Mouse (Mus musculus) liver, embryonic 16.5 days (tissue): ENCODE data around the gene Dip2a. TPM values are rescaled to one million over a fixed set of nuclear protein-coding genes. Genes with fewer than 3 reads are reported as not detected.

Experiments
- ATAC-seq: fragments of 200-750 bp; cut with Nextera tagmentation; 2 replicates; pipeline ENCODE4 v1.8.0; 2017; ENCODE audit warnings: low read depth, mild to moderate bottlenecking, moderate number of reproducible peaks, moderate library complexity
- H3K27ac ChIP-seq: fragments of 300-500 bp; sonication (generic); 2 replicates; pipeline ENCODE4 v1.5.1; 2014; ENCODE audit warnings: mild to moderate bottlenecking, low read length
- H3K27me3 ChIP-seq: fragments of 300-500 bp; sonication (generic); 2 replicates; pipeline ENCODE4 v1.6.1; 2014; ENCODE audit warnings: low read depth, low read length, mixed read lengths; ENCODE audit not compliant: control insufficient read depth, insufficient read depth
- H3K36me3 ChIP-seq: fragments of 300-500 bp; sonication (generic); 2 replicates; pipeline ENCODE4 v1.6.1; 2014; ENCODE audit warnings: mild to moderate bottlenecking; ENCODE audit not compliant: control insufficient read depth, insufficient read depth
- H3K4me1 ChIP-seq: fragments of 300-500 bp; sonication (generic); 2 replicates; pipeline ENCODE4 v1.6.1; 2014; ENCODE audit warnings: low read depth, low read length, mixed read lengths; ENCODE audit not compliant: control insufficient read depth
- H3K4me2 ChIP-seq: fragments of 300-500 bp; sonication (generic); 2 replicates; pipeline ENCODE4 v1.6.1; 2014; ENCODE audit warnings: low read depth, low read length, mixed read lengths
- H3K4me3 ChIP-seq: fragments of 300-500 bp; sonication (generic); 2 replicates; pipeline ENCODE4 v1.5.1; 2014; ENCODE audit warnings: low read depth, mild to moderate bottlenecking, low read length
- H3K9ac ChIP-seq: fragments of 300-500 bp; sonication (generic); 2 replicates; pipeline ENCODE4 v1.6.1; 2014; ENCODE audit warnings: low read depth, low read length
- H3K9me3 ChIP-seq: fragments of 300-500 bp; sonication (generic); replicated peaks from 2 replicates; pipeline ENCODE4 v1.6.1; 2016; ENCODE audit warnings: low read length; ENCODE audit not compliant: control insufficient read depth
- WGBS: fragments of 180-500 bp; shearing (Covaris S2); extraction: QIAGEN DNeasy Blood & Tissue Kit; methylation state at CpG from one replicate; pipeline ENCODE4 v1.1.7; 2014; ENCODE audit not compliant: insufficient replicate concordance; 5-methylcytosine and 5-hydroxymethylcytosine counted together
- polyA plus RNA-seq: library from polyadenylated mRNA; unstranded; fragments of >200 nt; fragmentation: Nextera tagmentation; extraction: Ambion mirVana; gene quantifications from 2 replicates; pipeline ENCODE4 v1.2.1, GENCODE M21; 2015

The Dip2a gene
- polyA plus RNA-seq, 1 experiment from 2014 or later: 1.6 TPM

DNA sequence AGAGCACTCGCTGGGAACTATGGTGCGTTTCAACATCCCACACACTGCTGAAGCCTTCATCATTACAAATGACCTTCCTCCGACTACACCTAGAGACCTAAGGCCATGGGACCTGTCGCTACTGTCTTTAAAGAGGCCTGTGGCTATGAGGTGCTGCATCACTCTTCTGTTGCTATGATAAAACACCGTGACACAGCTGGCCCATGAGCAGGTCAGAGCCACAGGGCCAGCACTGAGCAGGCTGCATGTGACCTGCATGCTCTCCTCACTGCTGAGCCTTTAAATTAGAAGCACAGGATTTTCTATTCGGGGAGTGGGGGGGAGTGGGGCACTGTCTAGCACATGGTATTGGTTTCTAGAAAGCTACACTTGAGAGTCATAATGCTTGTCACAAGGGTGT, 133.0 kb downstream of the Dip2a start:
- 66% methylated on average over 6 of the region's 6 CpGs for WGBS
- Histone ChIP-seq H3K4me1 (no peaks in the 10 kb centered on the region), H3K4me3 (no peak overlapping the region), H3K9ac (no peak overlapping the region), H3K36me3 (peaks cover 8% of the 10 kb centered on the region; the same call in 1 of the 2 replicates), H3K4me2 (no peak overlapping the region), H3K9me3 (peaks cover 8% of the 10 kb centered on the region), H3K27me3 (no peaks in the 10 kb centered on the region), H3K27ac (no peak overlapping the region)
- ATAC-seq: no peak

DNA sequence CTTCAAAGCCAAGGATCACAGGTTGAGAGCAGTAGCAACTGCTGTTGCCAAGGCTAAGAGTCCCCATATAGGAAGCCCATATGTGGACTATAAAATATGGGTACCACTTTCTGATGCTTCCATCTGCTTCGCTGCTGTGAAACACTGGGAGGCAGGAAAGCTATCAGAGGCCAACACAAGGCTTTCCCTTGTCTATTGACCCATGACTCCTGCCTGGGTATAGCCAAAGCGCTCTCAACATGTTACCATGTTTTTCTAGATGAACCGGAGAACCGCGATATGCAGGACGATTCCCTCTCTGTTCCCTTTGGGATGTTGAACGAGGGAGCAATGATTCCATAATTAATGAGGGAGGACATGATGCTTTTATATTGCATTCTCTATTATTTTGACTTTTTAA, 134.3 kb downstream of the Dip2a start:
- 78% methylated on average over 7 of the region's 7 CpGs for WGBS
- Histone ChIP-seq H3K9me3 (peaks cover 8% of the 10 kb centered on the region), H3K4me1 (no peaks in the 10 kb centered on the region), H3K9ac (no peak overlapping the region), H3K27me3 (no peaks in the 10 kb centered on the region), H3K36me3 (peaks cover 8% of the 10 kb centered on the region; the same call in 1 of the 2 replicates), H3K4me3 (no peak overlapping the region), H3K27ac (no peak overlapping the region), H3K4me2 (no peak overlapping the region)
- no peak for ATAC-seq

Other genes with a start within 250 kb of the Dip2a start
- 0.11 and 0.18 TPM in 2 replicates for gene Slc5a4b, start 234.3 kb downstream of the Dip2a start, polyA plus RNA-seq
- gene Slc5a4a, start 197.8 kb downstream of the Dip2a start, polyA plus RNA-seq: not detected in 2 replicates
- 4.9 and 5.6 TPM in 2 replicates for gene Prmt2, start 107.4 kb downstream of the Dip2a start, polyA plus RNA-seq
- gene S100b, start 91.4 kb downstream of the Dip2a start, polyA plus RNA-seq: 0.09 and 0.12 TPM in 2 replicates
- gene AC141477.1, start 95.2 kb upstream of the Dip2a start, polyA plus RNA-seq: not detected in 2 replicates
- gene Pcnt, start 97.5 kb upstream of the Dip2a start, polyA plus RNA-seq: 7.5 and 7.9 TPM in 2 replicates
- not detected in 2 replicates for gene 2610028H24Rik, start 103.8 kb upstream of the Dip2a start, polyA plus RNA-seq
- gene Mcm3ap, start 123.6 kb upstream of the Dip2a start, polyA plus RNA-seq: 19.3 and 21.4 TPM in 2 replicates
- 2.3 and 2.4 TPM in 2 replicates for gene Ybey, start 123.8 kb upstream of the Dip2a start, polyA plus RNA-seq
- gene Lss, start 186.3 kb upstream of the Dip2a start, polyA plus RNA-seq: 78.2 and 84.6 TPM in 2 replicates
- gene Spatc1l, start 217.0 kb upstream of the Dip2a start, polyA plus RNA-seq: not detected in 2 replicates
- 52.9 and 63.8 TPM in 2 replicates for gene Ftcd, start 230.4 kb upstream of the Dip2a start, polyA plus RNA-seq